Mouse (Mus musculus) T-cell, adult 2 months (primary cell): Measurements from ENCODE around the gene Wnt10a.
"Not testable (repeated sequence)": the region's sequence is repeated elsewhere in the genome, so short reads cannot be mapped to it uniquely, and the experiment has no call there.

Experiments used
- DNase-seq: peaks from one replicate; pipeline ENCODE4 v3.0.0; 2022; ENCODE audit warnings: low spot score

The Wnt10a gene

DNA sequence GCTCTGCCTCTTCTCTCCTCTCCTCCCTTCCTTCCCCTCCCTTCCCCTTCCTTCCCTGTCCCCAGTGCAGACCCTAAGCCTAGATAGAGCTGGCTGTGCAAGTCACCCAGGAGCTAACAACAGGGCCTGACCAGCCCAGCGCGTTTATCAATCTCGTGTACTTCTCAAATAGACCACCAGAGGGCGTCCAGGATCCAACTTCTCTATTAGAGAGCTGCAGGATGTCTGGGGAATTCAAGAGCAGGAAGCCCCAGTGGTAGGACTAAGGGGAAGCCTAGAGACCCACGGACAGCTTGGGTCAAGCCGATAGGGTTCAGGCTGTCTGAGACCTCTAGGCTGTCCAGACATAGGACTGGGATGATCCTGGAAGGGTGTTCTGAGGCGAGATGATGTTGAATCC, 3.5 kb upstream of the Wnt10a start:
- DNase-seq, result peak; percentile 72

DNA sequence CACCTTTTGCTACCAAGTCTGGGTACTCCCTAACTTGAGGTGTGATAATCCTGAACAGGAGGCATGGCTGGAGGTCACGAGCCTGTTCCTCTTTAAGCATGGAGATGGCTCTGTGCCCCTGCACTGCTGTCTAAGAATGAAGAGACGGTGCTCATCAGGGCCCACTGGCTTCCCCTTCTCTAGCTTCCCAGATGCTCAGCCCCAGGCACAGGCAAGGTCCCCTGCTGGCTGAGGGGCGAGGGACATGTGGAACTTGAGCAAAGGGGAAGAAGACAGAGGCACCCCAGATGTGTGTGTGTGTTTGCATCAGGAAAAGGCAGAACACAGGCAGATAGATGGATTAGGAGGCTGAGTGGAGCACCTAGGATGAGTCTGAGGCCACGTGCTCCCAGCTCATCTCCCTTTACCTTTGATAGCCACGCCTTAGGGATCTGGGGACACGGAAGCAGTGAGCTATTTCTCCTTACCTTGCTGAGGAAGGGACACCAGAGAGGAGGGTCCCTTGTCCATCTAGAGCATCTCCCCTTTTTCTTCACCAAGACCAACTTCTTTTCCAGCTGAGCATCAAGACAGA, 2.6 kb upstream of the Wnt10a start:
- no peak for DNase-seq

DNA sequence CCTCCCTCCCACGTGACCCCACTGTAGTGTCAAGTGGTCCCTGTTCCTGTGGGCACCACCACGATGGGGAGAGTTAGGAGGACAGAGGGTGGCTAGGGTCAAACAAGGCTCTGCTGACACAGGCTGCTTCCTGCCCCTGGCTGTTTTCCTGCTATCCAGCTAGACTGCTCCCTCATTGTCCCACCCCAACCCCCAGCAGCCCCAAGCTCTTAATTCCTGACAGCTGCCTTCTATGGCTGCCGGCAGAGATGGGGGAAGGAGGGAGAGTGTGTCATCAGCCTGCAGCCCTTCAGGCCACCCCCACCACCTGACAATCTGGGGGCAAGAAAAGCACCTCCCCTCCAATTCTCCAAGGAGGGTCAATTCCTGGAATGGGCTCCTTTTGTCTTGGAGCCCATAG, 1.2 kb upstream of the Wnt10a start:
- DNase-seq, result no peak

DNA sequence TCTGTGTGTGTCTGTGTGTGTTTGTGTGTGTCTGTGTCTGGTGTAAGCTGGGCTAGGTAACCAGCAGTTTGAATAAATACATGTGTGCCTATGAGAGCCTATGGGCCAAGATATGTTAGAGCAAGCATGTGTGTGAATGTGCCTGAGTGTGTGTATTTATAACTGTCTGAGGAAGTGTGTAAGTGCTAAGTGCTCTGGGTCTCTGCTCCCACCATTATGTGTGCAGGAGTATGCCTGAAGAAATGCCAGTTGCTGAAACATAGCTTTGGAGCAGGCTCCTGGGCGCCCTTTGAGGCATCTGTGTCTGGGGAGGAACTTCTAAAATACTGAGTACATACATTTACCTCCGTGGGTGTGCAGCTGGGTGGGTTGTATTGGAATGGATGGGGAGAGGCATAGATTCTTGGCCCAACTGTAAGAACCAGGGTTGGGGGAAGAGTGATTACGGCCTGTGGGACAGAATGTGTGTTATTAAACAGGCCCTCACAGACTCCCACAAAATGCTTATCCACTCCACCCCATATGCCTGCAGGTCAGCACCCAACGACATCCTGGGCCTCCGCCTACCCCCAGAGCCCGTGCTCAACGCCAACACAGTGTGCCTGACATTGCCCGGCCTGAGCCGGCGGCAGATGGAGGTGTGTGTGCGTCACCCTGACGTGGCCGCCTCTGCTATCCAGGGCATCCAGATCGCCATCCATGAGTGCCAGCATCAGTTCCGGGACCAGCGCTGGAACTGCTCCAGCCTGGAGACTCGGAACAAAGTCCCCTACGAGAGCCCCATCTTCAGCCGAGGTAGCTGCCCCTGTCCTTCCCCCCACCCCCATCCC, 1.7 kb downstream of the Wnt10a start:
- DNase-seq, result no peak

DNA sequence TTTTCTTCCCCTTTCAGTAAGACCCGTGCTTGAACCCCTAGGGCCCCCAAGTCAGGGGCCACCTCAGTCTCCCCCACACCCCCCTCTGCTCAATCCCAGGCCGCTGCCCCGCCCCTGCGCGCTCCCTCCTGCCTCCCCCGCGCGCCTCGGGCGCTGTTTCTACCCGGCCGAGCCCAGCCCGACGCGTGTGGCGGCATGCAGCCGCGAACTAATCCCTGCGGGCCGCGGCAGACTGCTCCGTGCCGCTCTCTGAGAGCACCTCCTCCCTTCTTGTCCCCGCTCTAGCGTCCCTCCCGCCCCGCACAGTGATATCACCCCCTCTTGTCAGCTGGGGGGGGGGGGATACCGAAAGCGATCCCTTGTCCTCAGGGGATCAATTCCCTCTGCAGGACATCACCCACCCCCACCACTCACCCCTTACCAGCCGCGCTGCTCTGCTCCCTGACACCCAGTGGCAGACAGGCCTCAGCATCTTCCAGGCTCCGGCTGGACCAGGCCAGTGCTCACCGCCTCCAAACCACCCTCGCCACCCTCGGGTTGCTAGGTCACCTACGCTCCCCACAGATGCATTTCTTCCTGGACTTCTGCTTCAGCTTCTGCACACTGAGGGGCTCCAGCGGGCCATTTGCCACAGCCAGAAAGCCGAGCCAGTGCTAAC, 3.3 kb downstream of the Wnt10a start:
- no peak for DNase-seq

DNA sequence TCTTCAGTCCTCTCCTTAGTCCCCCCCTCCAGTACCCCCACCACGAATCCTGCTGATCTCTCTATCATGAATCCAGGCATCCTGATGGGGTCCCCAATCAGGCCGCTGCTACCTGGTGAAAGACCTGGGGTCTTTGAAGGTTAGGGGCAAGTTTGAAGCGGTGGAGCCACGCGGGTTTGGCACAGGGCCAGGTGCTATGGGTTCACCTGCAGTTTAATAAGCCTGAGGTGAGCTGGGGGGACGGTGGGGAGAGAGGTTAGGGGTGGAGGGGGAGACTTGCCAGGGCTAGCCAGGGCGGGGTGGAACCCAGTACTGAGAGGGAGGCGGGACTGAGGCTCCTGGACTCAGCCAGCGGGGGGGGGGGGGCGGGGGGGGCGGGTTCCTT, 3.8 kb downstream of the Wnt10a start:
- DNase-seq, result no peak

DNA sequence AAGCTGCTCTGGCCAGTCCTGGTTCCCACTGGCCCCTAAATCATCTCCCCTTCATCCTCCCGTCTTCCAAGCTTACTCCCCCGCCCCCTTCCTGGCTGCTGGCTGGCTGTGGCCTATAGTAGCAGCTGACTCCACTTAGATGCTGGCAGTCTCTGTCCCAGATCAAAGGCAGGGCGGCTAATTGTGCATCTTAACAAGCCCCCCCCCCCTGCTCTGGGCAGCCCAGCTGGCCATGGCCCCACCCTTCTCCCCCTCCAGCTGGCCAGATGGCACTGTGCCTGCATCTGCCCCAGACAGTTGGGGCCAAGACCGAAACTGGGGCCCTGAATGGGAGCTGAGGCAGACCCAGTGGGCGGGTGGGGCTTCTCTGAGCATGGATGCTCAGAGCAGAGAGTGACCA, 6.1 kb downstream of the Wnt10a start:
- no peak for DNase-seq

DNA sequence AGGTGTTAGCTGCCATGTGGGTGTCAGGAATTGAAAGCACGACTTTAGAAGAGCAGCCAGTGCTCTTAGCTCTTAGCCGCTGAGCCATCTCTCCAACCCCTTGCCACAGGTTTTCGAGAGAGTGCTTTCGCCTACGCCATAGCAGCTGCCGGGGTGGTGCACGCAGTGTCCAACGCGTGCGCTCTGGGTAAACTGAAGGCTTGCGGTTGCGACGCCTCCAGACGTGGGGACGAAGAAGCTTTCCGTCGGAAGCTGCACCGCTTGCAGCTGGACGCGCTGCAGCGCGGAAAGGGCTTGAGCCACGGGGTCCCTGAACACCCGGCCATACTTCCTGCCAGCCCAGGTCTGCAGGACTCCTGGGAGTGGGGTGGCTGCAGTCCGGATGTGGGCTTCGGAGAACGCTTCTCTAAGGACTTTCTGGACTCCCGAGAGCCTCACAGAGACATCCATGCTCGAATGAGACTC, 9.1 kb downstream of the Wnt10a start:
- DNase-seq, result peak; percentile 38

DNA sequence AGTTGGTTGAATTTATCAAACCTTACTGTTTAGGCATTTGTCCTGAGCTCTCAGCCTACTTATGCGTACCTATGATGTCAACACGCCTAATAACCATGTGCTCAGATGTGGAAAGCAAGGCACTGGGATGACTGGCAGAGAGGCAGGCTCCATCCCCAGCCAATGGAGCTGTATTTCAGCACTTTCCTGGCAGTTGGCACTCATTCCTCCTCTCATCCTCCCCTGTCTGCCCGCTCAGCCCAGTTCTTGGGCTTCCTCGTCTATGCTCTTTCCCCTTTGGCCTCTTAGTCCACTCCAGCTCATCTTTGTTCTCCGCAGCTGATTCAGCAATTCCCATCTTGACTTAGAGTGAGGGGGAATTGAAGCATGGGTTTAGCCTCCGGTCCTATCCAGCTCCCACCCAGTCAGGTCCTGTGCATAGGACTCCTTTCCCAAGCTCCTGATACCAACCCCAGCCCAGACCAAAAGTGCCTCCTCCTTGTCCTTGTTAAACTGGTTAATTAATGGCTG, 10.4 kb downstream of the Wnt10a start:
- no peak for DNase-seq

DNA sequence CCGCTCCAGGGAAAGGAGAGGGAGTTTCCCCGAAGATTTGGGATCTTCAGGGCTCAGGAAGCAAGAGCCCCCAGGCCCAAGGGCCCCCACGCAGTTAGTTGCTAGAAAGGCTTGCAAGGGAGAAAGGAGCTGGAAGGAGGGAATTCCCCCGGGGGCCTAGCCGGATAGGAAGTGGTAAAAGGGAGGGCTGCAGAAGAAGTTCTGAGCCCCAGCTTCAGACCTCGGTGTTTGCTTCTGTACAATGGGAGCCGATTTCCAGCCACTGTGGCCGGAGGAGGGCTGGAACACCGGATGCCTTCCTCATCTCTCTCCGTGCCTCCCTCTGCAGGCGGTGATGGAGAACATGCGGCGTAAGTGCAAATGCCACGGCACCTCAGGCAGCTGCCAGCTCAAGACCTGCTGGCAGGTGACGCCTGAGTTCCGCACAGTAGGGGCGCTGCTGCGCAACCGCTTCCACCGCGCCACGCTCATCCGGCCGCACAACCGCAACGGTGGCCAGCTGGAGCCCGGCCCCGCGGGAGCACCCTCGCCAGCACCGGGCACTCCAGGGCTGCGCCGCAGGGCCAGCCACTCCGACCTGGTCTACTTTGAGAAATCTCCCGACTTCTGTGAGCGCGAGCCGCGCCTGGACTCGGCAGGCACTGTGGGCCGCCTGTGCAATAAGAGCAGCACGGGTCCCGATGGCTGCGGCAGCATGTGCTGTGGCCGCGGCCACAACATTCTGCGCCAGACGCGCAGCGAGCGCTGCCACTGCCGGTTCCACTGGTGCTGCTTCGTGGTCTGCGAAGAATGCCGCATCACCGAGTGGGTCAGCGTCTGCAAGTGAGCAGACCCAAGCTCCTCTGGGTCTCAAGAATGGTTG, 11.7 kb downstream of the Wnt10a start:
- DNase-seq, result peak; percentile 78

DNA sequence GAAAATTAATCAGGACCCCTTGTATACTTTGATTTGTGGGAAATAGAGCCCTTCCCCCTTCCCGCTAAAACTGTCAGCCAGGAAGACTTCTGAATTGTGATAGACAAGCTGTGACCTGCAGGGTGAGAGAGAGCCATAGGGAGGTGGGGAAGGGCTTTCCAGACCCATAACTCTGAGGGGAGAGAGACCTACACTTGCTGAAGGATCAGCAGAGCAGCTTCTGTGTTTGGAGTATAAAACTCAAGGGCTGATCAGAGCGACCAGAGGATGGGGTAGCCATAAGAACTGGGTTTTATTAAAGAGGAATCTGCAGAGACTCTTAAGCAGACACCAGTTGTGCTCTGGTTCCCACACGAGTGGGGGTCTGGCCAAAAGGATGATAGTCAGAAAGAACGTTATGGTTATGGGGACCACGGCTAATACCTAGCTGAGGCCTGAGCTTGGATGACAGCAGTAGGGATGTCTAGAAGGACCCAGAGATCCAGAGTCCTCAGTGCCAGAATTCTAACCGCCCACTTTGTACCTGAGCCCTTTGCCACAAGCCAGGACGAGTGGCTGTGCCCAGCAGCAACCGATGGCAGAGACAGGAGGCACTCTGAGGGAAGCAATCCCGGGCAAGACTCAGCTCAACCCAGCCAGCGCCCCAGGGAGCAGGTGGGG, 13.0 kb downstream of the Wnt10a start:
- no peak for DNase-seq

DNA sequence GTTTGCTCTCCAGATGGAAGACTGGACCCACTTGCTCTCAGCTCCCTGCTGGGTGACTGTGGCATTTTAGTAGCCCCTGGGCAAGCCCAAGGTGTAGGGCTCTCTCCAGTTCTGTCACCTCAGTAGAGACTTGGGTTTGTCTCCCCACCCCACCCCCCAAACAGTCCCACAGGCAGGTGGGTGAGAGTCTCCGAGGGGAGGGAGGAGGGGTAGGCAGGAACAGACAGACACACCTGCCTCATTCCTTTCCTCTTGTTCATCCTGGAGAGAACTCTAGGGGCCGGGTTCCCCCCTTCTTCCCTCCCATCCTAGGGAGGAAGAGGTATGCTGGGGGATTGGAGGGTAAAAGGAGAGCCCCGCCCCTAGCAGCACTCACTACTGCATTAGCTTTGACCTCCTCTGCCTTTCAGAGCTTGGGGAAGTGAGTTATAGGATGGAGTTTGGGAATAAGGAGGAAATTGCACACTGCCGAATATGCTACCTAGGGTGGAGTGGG, 14.1 kb downstream of the Wnt10a start:
- no peak for DNase-seq

DNA sequence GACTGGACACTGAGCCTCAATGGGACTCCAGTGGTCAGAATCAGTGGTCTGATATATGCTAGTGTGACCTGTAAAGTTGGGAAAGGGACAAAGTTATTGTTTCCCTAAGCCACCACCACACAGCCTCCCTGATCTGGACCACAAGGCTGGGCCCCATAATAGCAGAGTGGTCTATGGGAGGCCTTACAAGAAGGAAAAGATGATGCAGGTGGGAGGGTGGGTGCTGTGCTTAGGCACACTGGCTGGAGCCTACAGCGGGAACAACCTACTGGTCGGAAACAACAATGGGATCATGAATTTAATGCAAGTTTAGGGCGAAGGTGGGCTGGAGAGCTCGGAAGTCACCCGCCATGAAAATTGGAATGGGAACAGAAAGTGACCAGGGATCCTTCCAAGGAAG, 14.5 kb downstream of the Wnt10a start:
- no peak for DNase-seq

DNA sequence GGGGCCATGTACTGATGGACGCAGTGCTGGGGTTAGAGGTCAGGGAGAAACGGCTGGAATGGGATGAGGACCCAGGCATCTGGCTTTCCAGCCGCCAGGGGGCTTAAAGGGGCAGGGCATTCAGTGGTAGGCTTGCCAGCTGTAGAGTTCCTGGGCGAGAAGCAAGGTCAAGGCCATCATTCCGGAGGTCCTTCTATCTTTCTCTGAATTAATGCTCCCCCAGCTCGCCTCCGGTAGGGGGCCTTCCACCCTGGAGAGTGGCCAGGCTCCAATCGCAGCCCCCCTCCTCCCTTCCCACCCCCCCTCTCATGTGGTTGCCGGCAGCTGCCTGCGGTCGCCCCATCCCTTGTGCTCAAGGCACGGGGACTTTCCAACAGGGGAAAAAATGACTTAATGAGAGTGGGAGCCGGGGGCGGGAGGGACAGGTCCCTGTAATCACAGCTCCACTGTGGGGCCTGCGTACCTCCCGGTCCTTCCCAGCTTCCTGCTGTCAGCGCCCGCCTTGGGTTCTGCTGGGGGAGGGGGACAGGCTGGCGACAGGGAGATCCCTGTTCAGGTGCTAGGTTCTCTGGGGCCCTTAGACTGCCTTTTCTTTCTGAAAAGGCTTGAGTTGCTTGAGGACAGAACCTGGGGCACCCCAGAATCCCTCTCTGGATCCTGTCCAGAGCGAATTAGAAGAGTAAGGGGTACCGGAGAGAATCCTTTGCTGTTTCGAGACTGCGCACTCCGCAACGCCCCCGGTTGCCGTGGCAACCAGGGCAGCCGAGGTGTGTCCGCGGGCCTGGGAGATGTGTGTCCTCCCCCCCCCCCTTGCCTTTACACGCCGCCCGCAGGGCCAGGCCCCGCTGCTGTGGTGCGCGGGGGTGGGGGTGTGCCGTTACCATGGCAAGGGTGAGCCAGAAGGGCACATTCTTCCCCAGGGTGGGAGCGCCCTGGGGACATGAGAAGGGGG, 15.3 kb downstream of the Wnt10a start:
- peak; percentile 76 for DNase-seq

DNA sequence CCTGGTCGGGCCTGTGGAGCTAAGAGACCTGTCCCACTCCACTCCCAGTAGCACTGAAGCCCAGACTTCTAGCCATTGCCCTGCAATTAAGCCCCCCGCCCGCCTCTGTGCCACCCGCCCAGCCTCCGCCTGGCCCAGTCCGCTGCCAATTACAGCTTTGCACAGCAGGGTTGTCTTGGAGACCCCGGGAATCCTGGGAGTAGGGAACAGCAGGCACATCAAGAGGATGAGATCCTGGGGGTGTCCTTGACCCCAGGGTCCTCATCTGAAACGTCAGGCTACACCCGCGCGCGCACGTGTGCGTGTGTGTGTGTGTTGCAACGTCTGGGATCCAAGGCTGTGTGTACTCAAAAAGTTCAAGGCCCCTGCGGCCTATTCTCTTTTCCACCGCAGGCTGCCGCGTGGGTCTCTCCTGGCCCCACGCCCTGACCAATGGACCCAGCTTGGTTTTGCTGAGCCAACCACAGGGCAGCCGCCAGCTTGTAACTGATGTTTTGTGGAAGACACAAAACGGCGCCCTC, 16.3 kb downstream of the Wnt10a start:
- DNase-seq, result no peak

DNA sequence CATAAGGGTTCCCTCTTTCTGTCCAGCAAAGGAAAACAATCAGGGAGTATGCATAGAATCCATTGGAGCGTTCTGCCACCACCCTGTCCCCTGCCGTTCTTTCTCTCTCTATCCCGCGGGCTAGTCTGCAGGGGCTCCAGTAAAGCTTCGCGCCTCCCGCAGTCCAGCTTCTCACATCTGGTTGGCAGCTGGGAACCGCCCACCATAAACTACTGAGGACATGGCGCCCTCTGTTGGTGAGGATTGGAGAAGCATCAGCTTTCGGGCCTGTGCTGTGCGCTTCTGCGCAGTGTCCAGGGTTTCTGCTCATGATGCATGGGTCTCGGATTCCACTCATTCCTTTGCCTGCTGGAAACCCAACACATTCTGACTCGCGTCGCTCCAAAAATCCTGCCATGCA, 16.8 kb downstream of the Wnt10a start:
- DNase-seq, result peak; percentile 84

DNA sequence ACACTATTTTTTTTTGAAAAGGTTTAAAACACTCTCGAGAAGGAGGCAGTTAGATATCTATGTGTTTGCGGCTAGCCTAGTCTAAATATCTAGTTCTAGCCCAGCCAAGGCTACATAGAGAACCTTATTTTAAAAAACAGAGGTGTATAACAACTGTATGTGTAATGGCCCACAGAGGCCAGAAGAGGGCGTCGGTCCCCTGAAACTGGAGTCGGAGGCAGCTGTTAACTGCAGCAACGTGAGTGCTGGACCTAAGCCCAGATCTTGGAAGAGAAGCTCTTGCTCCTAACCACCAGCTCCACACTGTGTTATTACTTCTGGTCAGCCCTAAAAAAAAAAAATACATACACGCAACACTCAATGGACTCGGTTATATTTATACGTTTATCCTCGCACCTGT, 17.7 kb downstream of the Wnt10a start:
- DNase-seq, result no peak

DNA sequence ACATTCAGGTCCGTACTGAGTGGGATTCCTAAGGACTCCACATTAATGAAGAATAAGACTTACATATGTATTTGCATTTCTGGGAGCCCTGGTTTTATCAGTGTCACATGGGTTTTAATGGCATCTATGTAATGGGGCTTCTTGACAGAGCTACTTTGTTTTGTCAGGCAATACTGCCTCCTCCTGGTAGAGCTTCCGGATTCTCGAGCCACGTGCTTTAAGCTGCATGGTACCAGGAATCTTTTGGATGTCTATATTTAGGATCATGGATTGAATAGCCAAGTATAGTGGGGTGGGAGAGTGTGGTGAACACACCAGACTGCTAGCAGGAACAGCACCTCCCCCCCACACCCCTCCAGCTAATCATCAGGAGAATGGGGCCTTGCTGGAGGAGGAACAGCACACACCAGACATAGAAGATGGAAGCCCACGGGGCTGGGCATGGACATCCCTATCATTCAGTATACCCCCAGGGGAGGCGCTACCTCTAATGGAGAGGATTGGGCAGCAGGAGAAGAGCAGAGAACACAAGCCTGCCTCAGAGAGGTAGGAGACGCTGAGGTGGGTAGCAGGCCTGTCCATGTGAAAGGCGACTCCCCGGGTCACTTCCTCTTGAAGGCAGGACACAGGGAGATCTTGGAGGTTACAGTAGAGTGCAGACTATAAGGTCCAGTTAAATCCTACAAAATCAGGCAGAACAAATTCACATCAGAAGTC, 23.8 kb downstream of the Wnt10a start:
- no peak for DNase-seq

DNA sequence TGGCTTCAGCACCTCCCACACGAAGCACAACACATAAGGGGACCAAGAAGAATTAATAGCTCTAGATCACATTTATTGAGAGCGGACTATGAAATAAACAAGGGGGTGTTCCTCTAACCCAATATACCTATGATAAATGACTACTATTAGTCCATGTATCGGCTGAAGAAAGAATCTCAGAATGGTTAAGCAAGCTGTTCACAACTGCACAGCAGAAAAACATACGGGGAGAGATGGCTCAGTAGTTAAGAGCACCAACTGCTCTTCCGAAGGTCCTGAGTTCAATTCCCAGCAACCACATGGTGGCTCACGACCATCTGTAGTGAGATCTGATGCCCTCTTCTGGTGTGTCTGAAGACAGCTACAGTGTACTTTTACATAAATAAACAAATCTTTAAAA, 24.6 kb downstream of the Wnt10a start:
- not testable (repeated sequence) for DNase-seq
